Mouse (Mus musculus): ENCODE data around the gene Allc. TPM values are rescaled to one million over a fixed set of nuclear protein-coding genes. Genes with fewer than 3 reads are reported as not detected.

Allc gene
- not detected in 2 replicates for polyA plus RNA-seq (2011; ENCODE audit: insufficient read depth, insufficient read length, low replicate concordance, missing spikeins)

- 81% methylated on average over 8 of the region's 8 CpGs for WGBS
- H3K4me1 ChIP-seq (ENCODE audit: control insufficient read depth, insufficient read depth, low read length): no peaks in the 10 kb centered on the region
- no peak within 1 kb of the TSS for H3K27ac ChIP-seq (ENCODE audit: control insufficient read depth, insufficient read depth, low read depth, low read length, poor library complexity)
- TF ChIP-seq CTCF (IDR thresholded peaks at IDR 0.05; ENCODE audit: control insufficient read depth, insufficient read depth, low read length): no peak
- no peak for TF ChIP-seq POLR2A (IDR thresholded peaks at IDR 0.05; ENCODE audit: borderline replicate concordance, control insufficient read depth, low read depth, low read length)
- H3K4me3 ChIP-seq (replicated peaks; ENCODE audit: control insufficient read depth, low read depth, low read length): no peak within 1 kb of the TSS
Observed at GRCm38 (mm10) chr12:28582423-28582822, at the start of gene Allc. TSS of gene Allc (minus strand) at chr12:28582523.

DNA sequence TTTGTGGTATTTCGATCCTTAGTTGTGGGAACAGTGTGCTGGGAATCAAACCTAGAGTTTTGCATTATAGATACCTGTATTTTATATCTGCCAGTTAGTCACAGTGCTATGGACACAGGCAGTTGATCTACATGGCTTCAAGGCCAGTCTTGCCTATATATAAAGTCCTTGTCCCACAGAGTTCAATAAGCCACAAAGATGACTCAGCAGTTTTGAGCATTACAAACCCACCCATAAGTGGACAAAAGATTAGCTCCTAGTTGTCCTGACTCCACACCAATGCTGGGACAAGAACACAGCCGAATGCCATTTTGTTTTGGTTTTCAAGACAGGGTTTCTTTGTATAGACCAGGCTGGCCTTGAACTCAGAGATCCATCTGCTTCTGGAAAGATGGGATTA is 46.1 kb upstream of the Allc start:
- Histone ChIP-seq H3K4me3 (replicated peaks; ENCODE audit: control insufficient read depth, low read depth, low read length) (no peak overlapping the region), H3K27ac (ENCODE audit: control insufficient read depth, insufficient read depth, low read depth, low read length, poor library complexity) (no peak overlapping the region), H3K4me1 (ENCODE audit: control insufficient read depth, insufficient read depth, low read length) (no peaks in the 10 kb centered on the region)
- TF ChIP-seq CTCF (IDR thresholded peaks at IDR 0.05; ENCODE audit: control insufficient read depth, insufficient read depth, low read length) (no peak), POLR2A (IDR thresholded peaks at IDR 0.05; ENCODE audit: borderline replicate concordance, control insufficient read depth, low read depth, low read length) (no peak)
- WGBS: 90% methylated on average over 2 of the region's 2 CpGs

DNA sequence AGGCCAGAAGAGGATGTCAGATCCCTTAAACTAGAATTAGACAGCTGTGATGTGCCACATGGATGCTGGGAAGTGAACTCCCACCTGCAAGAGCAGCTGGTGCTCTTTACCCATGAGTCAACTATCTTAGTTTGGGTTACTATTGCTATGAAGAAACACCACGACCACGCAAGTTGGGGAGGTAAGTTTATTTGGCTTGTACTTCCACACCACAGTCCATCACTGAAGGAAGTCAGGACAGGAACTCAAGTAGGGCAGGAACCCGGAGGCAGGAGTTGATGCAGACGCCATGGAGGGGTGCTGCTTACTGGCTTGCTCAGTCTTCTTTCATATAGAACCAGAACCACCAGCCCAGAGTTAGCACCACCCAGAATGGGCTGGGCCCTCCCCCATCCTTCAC is 44.8 kb upstream of the Allc start:
- Histone ChIP-seq H3K27ac (ENCODE audit: control insufficient read depth, insufficient read depth, low read depth, low read length, poor library complexity) (no peak overlapping the region), H3K4me3 (replicated peaks; ENCODE audit: control insufficient read depth, low read depth, low read length) (no peak overlapping the region), H3K4me1 (ENCODE audit: control insufficient read depth, insufficient read depth, low read length) (no peaks in the 10 kb centered on the region)
- TF ChIP-seq POLR2A (IDR thresholded peaks at IDR 0.05; ENCODE audit: borderline replicate concordance, control insufficient read depth, low read depth, low read length) (no peak), CTCF (IDR thresholded peaks at IDR 0.05; ENCODE audit: control insufficient read depth, insufficient read depth, low read length) (no peak)
- 37% methylated on average over 4 of the region's 4 CpGs for WGBS

DNA sequence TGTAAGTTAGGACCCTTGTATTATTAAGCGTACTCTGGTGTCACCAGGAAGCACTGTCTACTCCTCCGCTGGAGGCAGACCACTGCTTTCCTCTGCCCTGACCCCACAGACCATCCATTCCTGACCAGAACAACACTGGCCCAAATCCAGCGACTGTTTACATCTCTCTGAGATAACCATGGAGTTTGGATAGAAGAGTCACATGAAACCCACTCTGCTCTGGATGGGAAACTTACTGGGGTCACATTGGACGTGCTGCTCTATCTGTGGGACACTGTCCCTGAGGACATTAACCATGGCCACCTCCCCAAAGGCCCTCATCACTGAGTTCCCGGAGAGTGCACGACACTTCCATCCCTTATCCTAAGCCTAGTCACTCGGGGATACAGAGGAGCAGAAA is 43.1 kb upstream of the Allc start:
- H3K27ac ChIP-seq (ENCODE audit: control insufficient read depth, insufficient read depth, low read depth, low read length, poor library complexity): no peak overlapping the region
- TF ChIP-seq CTCF (IDR thresholded peaks at IDR 0.05; ENCODE audit: control insufficient read depth, insufficient read depth, low read length) (no peak), POLR2A (IDR thresholded peaks at IDR 0.05; ENCODE audit: borderline replicate concordance, control insufficient read depth, low read depth, low read length) (no peak)
- no peaks in the 10 kb centered on the region for H3K4me1 ChIP-seq (ENCODE audit: control insufficient read depth, insufficient read depth, low read length)
- H3K4me3 ChIP-seq (replicated peaks; ENCODE audit: control insufficient read depth, low read depth, low read length): no peak overlapping the region
- WGBS: 80% methylated on average over 7 of the region's 7 CpGs

GRCm38 (mm10) chr12:28624251-28624650 is 41.9 kb upstream of the Allc start:
- H3K4me3 ChIP-seq (replicated peaks; ENCODE audit: control insufficient read depth, low read depth, low read length): no peak overlapping the region
- WGBS: 79% methylated on average over 2 of the region's 2 CpGs
- no peak overlapping the region for H3K27ac ChIP-seq (ENCODE audit: control insufficient read depth, insufficient read depth, low read depth, low read length, poor library complexity)
- no peak for TF ChIP-seq CTCF (IDR thresholded peaks at IDR 0.05; ENCODE audit: control insufficient read depth, insufficient read depth, low read length)
- no peak for TF ChIP-seq POLR2A (IDR thresholded peaks at IDR 0.05; ENCODE audit: borderline replicate concordance, control insufficient read depth, low read depth, low read length)
- no peaks in the 10 kb centered on the region for H3K4me1 ChIP-seq (ENCODE audit: control insufficient read depth, insufficient read depth, low read length)

DNA sequence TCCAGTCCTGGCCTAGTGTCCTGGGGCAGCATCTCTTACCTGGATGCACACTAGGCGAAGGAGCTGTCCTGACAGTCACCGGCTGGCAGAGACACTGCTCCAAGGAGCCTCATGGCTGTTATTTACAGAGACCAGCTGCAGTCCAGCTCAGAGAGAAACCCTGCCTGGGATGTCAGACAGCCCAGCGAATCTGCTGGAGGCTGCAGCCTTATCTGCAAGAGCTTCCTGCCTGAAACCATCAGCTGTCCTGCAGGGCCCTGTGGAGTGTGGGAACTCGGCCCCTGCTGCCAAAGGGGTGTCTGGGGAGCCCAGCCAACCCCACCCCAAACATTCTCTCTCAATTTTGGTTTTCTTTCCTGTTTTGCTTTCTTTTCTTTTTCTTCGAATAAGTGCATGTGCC is 40.9 kb upstream of the Allc start, which contains the start of gene Colec11:
Colec11 (minus strand) TSS at position 183 of the 400 bp plus-strand sequence.
- WGBS: 42% methylated on average over 5 of the region's 5 CpGs
- Histone ChIP-seq H3K4me3 (replicated peaks; ENCODE audit: control insufficient read depth, low read depth, low read length) (no peak within 1 kb of the TSS), H3K27ac (ENCODE audit: control insufficient read depth, insufficient read depth, low read depth, low read length, poor library complexity) (no peak within 1 kb of the TSS), H3K4me1 (ENCODE audit: control insufficient read depth, insufficient read depth, low read length) (no peaks in the 10 kb centered on the region)
- TF ChIP-seq CTCF (IDR thresholded peaks at IDR 0.05; ENCODE audit: control insufficient read depth, insufficient read depth, low read length): no peak
- no peak for TF ChIP-seq POLR2A (IDR thresholded peaks at IDR 0.05; ENCODE audit: borderline replicate concordance, control insufficient read depth, low read depth, low read length)

GRCm38 (mm10) chr12:28622641-28623040 is 40.3 kb upstream of the Allc start:
- Histone ChIP-seq H3K27ac (ENCODE audit: control insufficient read depth, insufficient read depth, low read depth, low read length, poor library complexity) (no peak overlapping the region), H3K4me3 (replicated peaks; ENCODE audit: control insufficient read depth, low read depth, low read length) (no peak overlapping the region)

DNA sequence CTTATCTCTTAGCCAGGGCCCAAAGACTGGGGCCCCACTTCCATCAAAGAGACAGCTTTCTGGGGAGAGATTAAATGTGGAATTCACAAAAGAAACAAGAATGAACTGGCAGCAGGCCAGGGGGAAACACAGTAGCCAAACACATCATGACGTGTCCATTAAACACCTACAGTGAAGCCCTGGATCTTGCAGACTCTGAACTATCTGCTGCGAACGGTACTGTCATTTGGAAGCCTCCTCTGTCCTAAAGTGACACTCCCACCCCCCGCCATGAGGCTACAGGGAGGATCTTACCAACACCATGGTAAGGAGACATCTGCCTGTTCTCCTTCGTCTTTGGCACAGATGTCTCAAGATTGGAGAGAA is 39.8 kb upstream of the Allc start:
- 62% methylated on average over 5 of the region's 5 CpGs for WGBS
- TF ChIP-seq CTCF (IDR thresholded peaks at IDR 0.05; ENCODE audit: control insufficient read depth, insufficient read depth, low read length): no peak
- TF ChIP-seq POLR2A (IDR thresholded peaks at IDR 0.05; ENCODE audit: borderline replicate concordance, control insufficient read depth, low read depth, low read length): no peak
- Histone ChIP-seq H3K4me1 (ENCODE audit: control insufficient read depth, insufficient read depth, low read length) (no peaks in the 10 kb centered on the region), H3K4me3 (replicated peaks; ENCODE audit: control insufficient read depth, low read depth, low read length) (no peak overlapping the region), H3K27ac (ENCODE audit: control insufficient read depth, insufficient read depth, low read depth, low read length, poor library complexity) (no peak overlapping the region)

More at GRCm38 (mm10) chr12:28622641-28623040, 40.3 kb upstream of the Allc start:
- H3K4me1 ChIP-seq (ENCODE audit: control insufficient read depth, insufficient read depth, low read length): no peaks in the 10 kb centered on the region
- 71% methylated on average over 1 of the region's 1 CpGs for WGBS
- no peak for TF ChIP-seq POLR2A (IDR thresholded peaks at IDR 0.05; ENCODE audit: borderline replicate concordance, control insufficient read depth, low read depth, low read length)
- no peak for TF ChIP-seq CTCF (IDR thresholded peaks at IDR 0.05; ENCODE audit: control insufficient read depth, insufficient read depth, low read length)

Data from bone marrow, adult 2 months (tissue).